Mouse (Mus musculus) ES-Bruce4 (cell line): Measurements from ENCODE around the gene Rundc3a. TPM values are rescaled to one million over a fixed set of nuclear protein-coding genes. Genes with fewer than 3 reads are reported as not detected.

Source experiments
- H3K27ac ChIP-seq: 2 replicates; pipeline ENCODE4 v1.5.1; 2012; ENCODE audit warnings: low read length, inconsistent platforms; ENCODE audit not compliant: insufficient read depth
- H3K27me3 ChIP-seq: 2 replicates; pipeline ENCODE4 v1.6.1; 2012; ENCODE audit warnings: mild to moderate bottlenecking, low read length, inconsistent platforms; ENCODE audit not compliant: control insufficient read depth, poor library complexity, insufficient read depth, severe bottlenecking
- H3K36me3 ChIP-seq: 2 replicates; pipeline ENCODE4 v1.6.1; 2012; ENCODE audit warnings: inconsistent platforms, mild to moderate bottlenecking, low read length, moderate library complexity; ENCODE audit not compliant: control insufficient read depth, poor library complexity, insufficient read depth, severe bottlenecking
- H3K4me1 ChIP-seq: one replicate; pipeline ENCODE4 v1.8.1; 2011; ENCODE audit warnings: low read length; ENCODE audit not compliant: control insufficient read depth, insufficient read depth
- H3K4me3 ChIP-seq: 2 replicates; pipeline ENCODE4 v1.5.1; 2011; ENCODE audit warnings: low read depth, mild to moderate bottlenecking, low read length
- H3K9ac ChIP-seq: 2 replicates; pipeline ENCODE4 v1.6.1; 2012; ENCODE audit warnings: low read depth, mild to moderate bottlenecking, inconsistent platforms; ENCODE audit not compliant: poor library complexity, severe bottlenecking
- H3K9me3 ChIP-seq: replicated peaks from 2 replicates; pipeline ENCODE4 v1.6.1; 2012; ENCODE audit warnings: mild to moderate bottlenecking, low read length, inconsistent platforms; ENCODE audit not compliant: control insufficient read depth, poor library complexity, insufficient read depth, severe bottlenecking
- CTCF ChIP-seq: IDR thresholded peaks from one replicate; pipeline ENCODE4 v1.8.1; 2011; ENCODE audit warnings: low read depth, low read length
- EP300 ChIP-seq: IDR thresholded peaks from 2 replicates; pipeline ENCODE4 v1.6.1; 2011; ENCODE audit warnings: low read depth, low read length; ENCODE audit not compliant: insufficient read depth
- POLR2A ChIP-seq: IDR thresholded peaks from one replicate; pipeline ENCODE4 v1.8.1; 2011; ENCODE audit warnings: low read length; ENCODE audit not compliant: insufficient read depth
- polyA plus RNA-seq: library from polyadenylated mRNA; stranded (reverse); fragments of >200 nt; gene quantifications from 2 replicates; pipeline ENCODE4 v1.2.4, GENCODE M21; 2011; ENCODE audit warnings: low read depth; ENCODE audit not compliant: missing spikeins, insufficient read depth, insufficient read length

Gene Rundc3a
- polyA plus RNA-seq, 1 experiment, result 7.0 TPM

DNA sequence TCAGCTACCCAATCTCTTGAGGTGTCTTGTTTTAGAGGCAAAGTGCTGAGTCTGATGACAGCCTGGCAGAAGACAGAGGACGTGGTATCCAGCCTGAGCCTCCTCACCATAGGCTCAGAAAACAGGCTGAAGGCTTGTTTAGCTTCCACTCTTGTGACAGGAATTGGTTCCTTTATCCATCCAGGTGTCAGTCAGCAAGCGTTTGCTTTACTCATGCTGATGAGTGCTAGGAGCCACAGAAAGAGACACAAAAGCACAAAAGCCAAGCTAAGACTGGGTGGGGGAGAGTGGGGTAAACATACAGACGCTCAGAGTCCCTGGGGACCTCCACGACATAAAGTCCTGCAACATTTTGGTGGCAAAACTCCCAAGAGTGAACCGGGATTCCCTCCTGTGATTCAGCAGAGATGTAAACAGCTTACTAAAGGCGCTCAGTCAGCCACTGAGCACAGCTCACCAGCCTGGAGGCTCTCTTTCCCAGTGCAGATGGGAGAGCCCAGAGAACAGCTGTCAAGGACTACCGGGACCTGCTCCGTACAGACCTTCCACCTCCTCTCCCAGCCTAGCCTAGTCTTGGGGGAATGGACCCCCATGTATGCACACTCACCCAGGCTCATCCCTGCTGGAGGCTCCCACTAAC lies 16.9 kb upstream of the Rundc3a start:
- TF ChIP-seq POLR2A (no peak), EP300 (0 out of 2 replicates have a peak, but pooled peaks have one; percentile 18), CTCF (no peak)
- peak overlapping the region; percentile 22 for H3K4me3 ChIP-seq
- no peaks in the 10 kb centered on the region for H3K27me3 ChIP-seq
- no peaks in the 10 kb centered on the region for H3K36me3 ChIP-seq
- H3K9me3 ChIP-seq, result 0 out of 2 replicates have a peak, but pooled peaks cover 4% of the 10 kb centered on the region
- peak overlapping the region; percentile 56 for H3K9ac ChIP-seq
- peaks cover 9% of the 10 kb centered on the region for H3K4me1 ChIP-seq
- H3K27ac ChIP-seq, result peak overlapping the region; percentile 95

DNA sequence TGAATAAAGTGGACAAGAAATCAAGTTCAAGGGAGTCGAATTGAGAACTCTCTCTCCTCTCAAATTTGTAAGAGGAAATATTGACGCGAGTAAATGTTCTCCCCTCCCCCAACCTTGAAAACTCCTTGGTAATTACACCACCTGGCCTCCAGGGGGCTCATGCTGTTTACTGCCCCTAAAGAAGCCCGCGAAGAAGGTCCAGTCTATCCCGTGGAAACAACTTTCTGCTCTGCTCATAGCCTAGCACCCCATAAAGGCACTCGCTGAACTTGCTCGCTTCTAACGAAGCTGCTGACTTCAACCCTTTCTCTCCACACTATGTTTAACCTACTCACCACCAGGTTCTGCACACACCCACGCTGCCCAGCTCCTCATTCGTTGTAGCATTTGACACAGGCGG lies 16.0 kb upstream of the Rundc3a start:
- Histone ChIP-seq H3K4me3 (peak overlapping the region; percentile 45), H3K27ac (peak overlapping the region; percentile 15; the same call in 1 of the 2 replicates), H3K27me3 (no peaks in the 10 kb centered on the region), H3K4me1 (peaks cover 9% of the 10 kb centered on the region), H3K36me3 (no peaks in the 10 kb centered on the region), H3K9ac (peak overlapping the region; percentile 34), H3K9me3 (0 out of 2 replicates have a peak, but pooled peaks cover 4% of the 10 kb centered on the region)
- TF ChIP-seq CTCF (peak; percentile 62), POLR2A (peak; percentile 75), EP300 (0 out of 2 replicates have a peak, but pooled peaks have one; percentile 47)

DNA sequence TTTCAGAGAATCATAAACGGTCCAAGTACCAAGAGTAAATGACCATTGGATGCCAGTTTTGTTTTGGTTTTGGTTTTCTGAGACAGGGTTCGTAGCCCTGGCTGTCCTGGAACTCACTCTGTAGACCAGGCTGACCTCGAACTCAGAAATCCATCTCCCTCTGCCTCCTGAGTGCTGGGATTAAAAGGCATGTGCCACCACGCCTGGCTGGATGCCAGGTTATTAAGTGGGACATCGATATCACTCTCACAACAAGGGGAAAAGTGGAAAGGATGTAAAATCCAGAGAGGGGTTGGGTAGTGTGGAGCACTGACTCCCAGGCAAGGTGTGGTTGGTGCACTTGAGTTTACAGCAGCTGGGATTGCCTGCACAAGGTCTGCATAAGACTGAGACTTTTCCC lies 13.1 kb upstream of the Rundc3a start:
- peaks cover under 1% of the 10 kb centered on the region for H3K4me1 ChIP-seq
- no peak overlapping the region for H3K27ac ChIP-seq
- H3K4me3 ChIP-seq, result no peak overlapping the region
- H3K9me3 ChIP-seq, result 0 out of 2 replicates have a peak, but pooled peaks cover 4% of the 10 kb centered on the region
- no peak overlapping the region for H3K9ac ChIP-seq
- TF ChIP-seq CTCF, result no peak
- no peak for TF ChIP-seq POLR2A
- no peak for TF ChIP-seq EP300
- H3K27me3 ChIP-seq, result no peaks in the 10 kb centered on the region
- H3K36me3 ChIP-seq, result no peaks in the 10 kb centered on the region

DNA sequence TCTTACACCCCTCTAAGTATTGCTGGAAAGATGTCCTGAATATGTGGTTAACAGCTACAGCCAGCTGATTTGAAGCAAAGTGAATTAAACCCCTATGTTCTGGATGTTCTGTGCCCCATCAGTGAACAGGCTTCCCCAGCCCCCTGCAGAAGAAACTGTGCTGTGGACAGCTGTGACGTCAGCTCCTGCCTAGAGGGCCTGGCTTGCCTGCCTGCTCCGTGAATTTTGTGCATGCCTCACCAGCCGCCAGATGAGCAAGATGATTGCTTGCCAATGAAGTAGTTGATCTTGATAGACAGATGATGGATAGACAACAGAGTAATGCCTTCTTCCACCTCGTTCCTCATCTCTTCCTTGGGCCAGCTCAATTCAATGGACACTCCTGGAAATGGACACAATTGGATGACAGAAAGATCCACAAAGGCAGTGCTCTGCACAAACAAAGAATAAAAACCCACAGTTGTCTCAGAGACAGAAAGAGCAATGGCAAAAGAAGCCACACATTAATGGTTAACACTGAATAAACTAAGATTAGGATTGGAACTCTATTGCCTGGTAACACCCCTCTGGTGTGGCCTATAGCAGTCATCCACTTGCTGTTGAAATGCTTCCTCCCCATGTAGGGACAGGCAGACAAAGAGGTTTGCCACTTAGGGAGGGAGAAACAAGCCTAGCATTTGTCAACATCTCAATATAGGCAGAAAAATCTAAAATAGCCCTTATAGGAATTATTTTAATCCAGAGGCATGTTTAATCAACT lies 11.7 kb upstream of the Rundc3a start:
- no peak overlapping the region for H3K9ac ChIP-seq
- H3K27me3 ChIP-seq, result no peaks in the 10 kb centered on the region
- H3K4me3 ChIP-seq, result no peak overlapping the region
- H3K4me1 ChIP-seq, result peaks cover 2% of the 10 kb centered on the region
- TF ChIP-seq EP300 (no peak), POLR2A (no peak)
- no peak overlapping the region for H3K27ac ChIP-seq
- H3K36me3 ChIP-seq, result no peaks in the 10 kb centered on the region
- 0 out of 2 replicates have a peak, but pooled peaks cover 4% of the 10 kb centered on the region for H3K9me3 ChIP-seq

DNA sequence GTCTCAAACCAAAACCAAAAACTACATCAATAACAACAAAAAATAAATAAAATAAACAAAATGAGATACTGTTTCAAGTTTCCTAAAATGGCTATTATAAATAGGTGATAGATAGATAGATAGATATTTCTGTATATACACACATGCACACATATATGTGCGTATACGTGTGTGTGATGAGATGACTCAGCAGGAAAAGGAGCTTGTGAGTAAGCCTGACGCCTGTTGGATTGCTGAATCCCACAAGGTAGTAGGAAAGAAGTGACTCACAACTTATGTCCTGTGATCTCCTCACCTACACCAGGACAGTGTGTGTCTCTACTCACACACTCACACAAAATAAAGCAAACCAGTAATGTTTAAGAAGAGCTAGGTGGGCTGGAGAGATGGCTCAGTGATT lies 10.4 kb upstream of the Rundc3a start:
- Histone ChIP-seq H3K4me3 (no peak overlapping the region), H3K9me3 (0 out of 2 replicates have a peak, but pooled peaks cover 4% of the 10 kb centered on the region), H3K4me1 (peaks cover 2% of the 10 kb centered on the region), H3K36me3 (no peaks in the 10 kb centered on the region), H3K9ac (no peak overlapping the region), H3K27me3 (no peaks in the 10 kb centered on the region), H3K27ac (no peak overlapping the region)
- no peak for TF ChIP-seq CTCF
